Mouse (Mus musculus) layer of hippocampus, postnatal 25 days (tissue): ENCODE results near the gene Dmrtc1c1. TPM values are rescaled to one million over a fixed set of nuclear protein-coding genes. Genes with fewer than 3 reads are reported as not detected.
"Not testable (repeated sequence)": the region's sequence is repeated elsewhere in the genome, so short reads cannot be mapped to it uniquely, and the experiment has no call there.

Source experiments
- DNase-seq, 2 experiments: peaks; one replicate each; pipeline ENCODE4 v3.0.0; 2022; ENCODE audit warnings: mixed read lengths in 2 of 2, low spot score in 1 of 2; ENCODE audit errors: extremely low spot score in 1 of 2
- total RNA-seq, 2 experiments: library from RNA; stranded (reverse); gene quantifications; 2 replicates each; pipeline ENCODE4 v1.2.3; 2021

The Dmrtc1c1 gene
- not detected for total RNA-seq

DNA sequence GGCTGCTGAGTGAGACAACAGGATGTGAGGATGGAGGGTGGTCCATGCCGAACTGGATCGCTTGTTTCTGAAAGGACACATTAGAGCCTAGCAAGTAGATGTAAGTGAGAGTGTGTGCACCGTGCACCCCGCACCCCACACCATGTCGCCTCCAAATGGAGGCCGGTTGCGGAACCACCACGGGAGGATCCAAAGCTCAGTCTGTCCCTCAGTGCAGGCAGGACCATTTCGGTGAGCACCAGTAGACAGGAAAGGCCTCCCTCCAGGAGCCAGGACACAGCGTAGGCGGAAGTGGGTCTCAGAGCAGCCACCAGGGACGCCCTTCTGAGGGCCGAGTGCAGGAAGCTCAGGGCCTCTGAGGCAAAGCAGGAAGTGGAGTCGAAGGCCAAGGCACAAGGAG, at the start of gene Dmrtc1c1:
Gene Dmrtc1c1 (plus strand): TSS at position 301 of the 400 bp plus-strand sequence.
- not testable (repeated sequence) for DNase-seq

DNA sequence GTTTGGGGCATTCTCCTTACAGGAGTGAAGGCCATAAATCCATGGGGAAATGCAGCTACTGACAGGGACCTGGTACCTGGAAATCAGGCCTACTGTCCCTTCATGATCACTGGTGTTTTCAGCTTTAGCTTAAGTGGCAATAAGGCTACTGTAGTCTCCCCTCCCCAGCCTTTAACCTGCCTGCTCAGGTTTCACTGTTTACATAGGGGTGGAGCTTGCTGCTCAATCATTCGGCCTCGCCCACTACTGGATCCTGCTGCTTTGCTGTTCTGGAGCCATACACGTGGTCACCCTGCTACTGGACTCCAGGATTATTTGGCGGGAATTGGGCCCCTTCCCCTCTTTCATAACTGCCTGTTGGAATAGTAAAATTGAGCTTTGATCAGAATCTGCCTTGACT, 36.9 kb upstream of the Dmrtc1c1 start:
- no peak for DNase-seq

DNA sequence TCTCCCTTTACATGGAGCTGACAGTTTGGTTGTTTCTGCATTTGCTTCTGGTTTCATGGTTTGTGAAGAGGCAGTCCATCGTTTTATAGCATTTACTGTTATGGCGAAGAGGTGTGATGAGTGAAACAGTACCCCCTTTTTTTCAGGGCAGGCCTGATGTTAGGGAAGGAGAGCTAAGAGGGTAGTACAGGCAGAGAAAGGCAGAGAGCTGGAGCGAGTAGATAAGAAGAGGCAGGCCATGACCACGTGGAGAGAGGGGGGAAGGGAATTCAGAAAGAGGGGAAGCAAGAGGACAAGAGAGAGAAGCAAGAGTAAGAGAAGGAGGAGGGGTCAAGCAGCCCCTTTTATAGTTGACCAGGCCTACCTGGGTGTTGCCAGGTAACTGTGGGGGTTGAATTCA, 9.5 kb downstream of the Dmrtc1c1 start:
- no peak for DNase-seq

DNA sequence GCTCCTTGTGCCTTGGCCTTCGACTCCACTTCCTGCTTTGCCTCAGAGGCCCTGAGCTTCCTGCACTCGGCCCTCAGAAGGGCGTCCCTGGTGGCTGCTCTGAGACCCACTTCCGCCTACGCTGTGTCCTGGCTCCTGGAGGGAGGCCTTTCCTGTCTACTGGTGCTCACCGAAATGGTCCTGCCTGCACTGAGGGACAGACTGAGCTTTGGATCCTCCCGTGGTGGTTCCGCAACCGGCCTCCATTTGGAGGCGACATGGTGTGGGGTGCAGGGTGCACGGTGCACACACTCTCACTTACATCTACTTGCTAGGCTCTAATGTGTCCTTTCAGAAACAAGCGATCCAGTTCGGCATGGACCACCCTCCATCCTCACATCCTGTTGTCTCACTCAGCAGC, 51.8 kb downstream of the Dmrtc1c1 start, which contains the start of gene Dmrtc1c2:
Gene Dmrtc1c2 (minus strand): TSS at position 101 of the 400 bp plus-strand sequence.
- not testable (repeated sequence) for DNase-seq

Other genes starting within 250 kb of the Dmrtc1c1 start
- 10 to 100 TPM; 23.9 to 24.3 TPM for gene Phka1, start 158.7 kb upstream of the Dmrtc1c1 start, total RNA-seq
- not detected for gene Gm3880, start 116.0 kb upstream of the Dmrtc1c1 start, total RNA-seq
- not detected for gene Gm9112, start 95.3 kb upstream of the Dmrtc1c1 start, total RNA-seq
- gene Dmrtc1b, start 95.1 kb upstream of the Dmrtc1c1 start, total RNA-seq: not detected
- gene Dmrtc1c2, start 51.7 kb downstream of the Dmrtc1c1 start, total RNA-seq: not detected
- not detected for gene 1700031F05Rik, start 65.0 kb downstream of the Dmrtc1c1 start, total RNA-seq
- gene Dmrtc1a, start 105.7 kb downstream of the Dmrtc1c1 start, total RNA-seq: 1 to 10 TPM; 4.5 to 4.8 TPM
- gene 1700011M02Rik, start 105.9 kb downstream of the Dmrtc1c1 start, total RNA-seq: not detected
- not detected for gene 1700018G05Rik, start 125.4 kb downstream of the Dmrtc1c1 start, total RNA-seq